Comparison of ENCODE assay signal across 8 mouse cellular contexts in the genomic region with DNA sequence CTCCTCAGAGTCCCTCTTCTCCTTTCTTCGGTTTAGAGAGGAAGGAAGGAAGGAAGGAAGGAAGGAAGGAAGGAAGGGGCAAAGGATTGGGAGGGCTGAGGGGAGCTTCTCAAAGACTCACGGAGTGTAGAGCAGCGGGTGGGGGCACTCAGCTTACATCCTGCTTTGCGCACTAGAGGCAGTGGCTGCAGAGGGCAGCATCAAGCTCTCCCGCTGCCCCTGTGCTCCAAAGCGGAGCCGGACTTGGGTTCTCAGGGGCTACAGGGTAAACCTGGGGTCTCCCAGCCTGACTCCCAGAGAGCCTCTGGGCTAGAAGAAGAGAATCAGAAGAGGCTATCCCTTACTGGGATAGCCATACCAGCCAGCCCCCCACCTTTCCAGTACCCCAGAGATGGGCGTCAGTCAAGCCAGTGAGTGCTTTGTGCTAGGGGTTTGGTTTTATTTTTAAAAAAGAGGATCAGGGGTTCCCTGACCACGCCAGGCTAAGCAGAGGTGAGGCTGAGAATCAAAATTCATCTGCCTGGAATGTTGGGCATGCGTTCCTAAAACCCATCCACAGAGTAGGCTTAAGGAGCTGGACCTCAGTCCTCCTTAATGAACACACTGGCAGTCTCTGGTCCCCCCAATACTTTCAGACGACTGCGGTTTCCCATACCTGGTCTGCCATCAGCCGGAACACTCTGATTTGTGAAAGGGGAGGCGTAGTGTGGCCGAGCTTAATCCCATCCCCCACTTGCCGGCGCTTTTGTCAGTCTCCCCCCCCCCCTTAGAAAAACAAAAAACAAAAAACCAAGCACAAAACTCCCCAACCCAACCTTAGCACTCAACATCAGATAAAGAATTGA. TPM values are rescaled to one million over a fixed set of nuclear protein-coding genes. Genes with fewer than 3 reads are reported as not detected.
DNase-seq lines count a peak whose midpoint lies in the region; ATAC-seq lines count a peak whose summit lies in the region.

No protein-coding gene starts in this region.

- H3K9me3 ChIP-seq in limb, embryonic 11.5 days (ENCODE audit: control insufficient read depth, low read length) = no peaks in the 10 kb centered on the region
- no peaks in the 10 kb centered on the region for H3K9me3 ChIP-seq in stomach, embryonic 16.5 days (replicated peaks; ENCODE audit: control insufficient read depth, low read length)

- ATAC-seq in limb, embryonic 11.5 days (ENCODE audit: insufficient number of reproducible peaks, low FRiP score, low TSS enrichment, low read depth) = no peak
- ATAC-seq in stomach, embryonic 16.5 days (ENCODE audit: insufficient read depth, low FRiP score) = no peak

- whole genome bisulfite sequencing in limb, embryonic 11.5 days = 3% methylated on average over 17 of the region's 17 CpGs
- WGBS in stomach, embryonic 16.5 days = 10% methylated on average over 17 of the region's 17 CpGs

- peak overlapping the region; percentile 93 for H3K27ac ChIP-seq in limb, embryonic 11.5 days (replicated peaks; ENCODE audit: low read depth, low read length)
- peak overlapping the region; percentile 50 for H3K27ac ChIP-seq in stomach, embryonic 16.5 days (ENCODE audit: low read length)

- H3K27me3 ChIP-seq in limb, embryonic 11.5 days (ENCODE audit: control insufficient read depth, insufficient read depth, low read length) = peaks cover 3% of the 10 kb centered on the region; the same call in 1 of the 2 replicates
- peaks cover 20% of the 10 kb centered on the region for H3K27me3 ChIP-seq in stomach, embryonic 16.5 days (ENCODE audit: control insufficient read depth, insufficient read depth, low read length)

- H3K36me3 ChIP-seq in limb, embryonic 11.5 days (ENCODE audit: control insufficient read depth, insufficient read depth, low read length) = no peaks in the 10 kb centered on the region
- H3K36me3 ChIP-seq in stomach, embryonic 16.5 days (ENCODE audit: control insufficient read depth, insufficient read depth, low read length) = no peaks in the 10 kb centered on the region

- peak overlapping the region; percentile 96 for H3K9ac ChIP-seq in limb, embryonic 11.5 days (ENCODE audit: low read length)
- peak overlapping the region; percentile 80 for H3K9ac ChIP-seq in stomach, embryonic 16.5 days (ENCODE audit: low read length)

- peak overlapping the region; percentile 99 for H3K4me3 ChIP-seq in limb, embryonic 11.5 days (ENCODE audit: low read depth, low read length)
- H3K4me3 ChIP-seq in stomach, embryonic 16.5 days (replicated peaks; ENCODE audit: low read length) = peak overlapping the region; percentile 65

- H3K4me1 ChIP-seq in limb, embryonic 11.5 days (ENCODE audit: control insufficient read depth, insufficient read depth, low read length) = peaks cover 47% of the 10 kb centered on the region
- H3K4me1 ChIP-seq in stomach, embryonic 16.5 days (ENCODE audit: control insufficient read depth, insufficient read depth, low read length) = peaks cover 49% of the 10 kb centered on the region

- H3K4me2 ChIP-seq in limb, embryonic 11.5 days (ENCODE audit: low read depth, severe bottlenecking) = peak overlapping the region; percentile 95
- peak overlapping the region; percentile 57 for H3K4me2 ChIP-seq in stomach, embryonic 16.5 days (ENCODE audit: low read depth, low read length)

- DNase-seq in embryo, embryonic 10 days (ENCODE audit: low spot score) = peak; percentile 58
- DNase-seq in embryo, embryonic 10.5 days (ENCODE audit: low spot score) = no peak
- DNase-seq in retina, postnatal 1 day = peak; percentile 45
- DNase-seq in retina, embryonic 14.5 days (ENCODE audit: low spot score) = no peak
- DNase-seq in limb, embryonic 11.5 days (ENCODE audit: low spot score) = peak; percentile 50
- DNase-seq in Muller cell, postnatal 12 days (ENCODE audit: inconsistent ontology term) = no peak
- no peak for DNase-seq in layer of hippocampus, adult 9-11 months

RNA-seq across cellular contexts. Expression of a gene that starts 2.0 kb away (rescaled TPM):
- polyA plus RNA-seq in limb, embryonic 11.5 days (2014; fragmentation: Nextera tagmentation; extraction: Ambion mirVana) = 21.0 and 24.3 TPM in 2 replicates
- 7.9 and 8.5 TPM in 2 replicates for polyA plus RNA-seq in stomach, embryonic 16.5 days (2015; fragmentation: Nextera tagmentation; extraction: Ambion mirVana)

RNA-seq across cellular contexts. Expression of a gene that starts 14.0 kb away (rescaled TPM):
- polyA plus RNA-seq in limb, embryonic 11.5 days (2014; fragmentation: Nextera tagmentation; extraction: Ambion mirVana) = not detected in 2 replicates
- 0.22 and 0.29 TPM in 2 replicates for polyA plus RNA-seq in stomach, embryonic 16.5 days (2015; fragmentation: Nextera tagmentation; extraction: Ambion mirVana)

RNA-seq across cellular contexts. Expression of a gene that starts 27.8 kb away (rescaled TPM):
- 2.8 and 3.1 TPM in 2 replicates for polyA plus RNA-seq in limb, embryonic 11.5 days (2014; fragmentation: Nextera tagmentation; extraction: Ambion mirVana)
- polyA plus RNA-seq in stomach, embryonic 16.5 days (2015; fragmentation: Nextera tagmentation; extraction: Ambion mirVana) = 17.0 and 21.1 TPM in 2 replicates

RNA-seq across cellular contexts. Expression of a gene that starts 49.6 kb away (rescaled TPM):
- polyA plus RNA-seq in limb, embryonic 11.5 days (2014; fragmentation: Nextera tagmentation; extraction: Ambion mirVana) = 4.2 and 4.9 TPM in 2 replicates
- polyA plus RNA-seq in stomach, embryonic 16.5 days (2015; fragmentation: Nextera tagmentation; extraction: Ambion mirVana) = 2.8 and 4.3 TPM in 2 replicates

Comparison
In these comparisons a context has a peak if more than half of its experiments do, and no peak if none do; other contexts are left out.
1. DNase-seq: peak in embryo, embryonic 10 days (single experiment), retina, postnatal 1 day (single experiment) and limb, embryonic 11.5 days (single experiment); none in embryo, embryonic 10.5 days (single experiment), retina, embryonic 14.5 days (single experiment), Muller cell, postnatal 12 days (single experiment) and layer of hippocampus, adult 9-11 months (single experiment).